Mouse (Mus musculus) CH12.LX (cell line): Measurements from ENCODE around the gene Rnf144b. TPM values are rescaled to one million over a fixed set of nuclear protein-coding genes. Genes with fewer than 3 reads are reported as not detected.

Experiments used
- DNase-seq: peaks from one replicate; pipeline ENCODE4 v3.0.0-alpha.2; 2013; ENCODE audit errors: extremely low read depth
- H3K27ac ChIP-seq: 2 replicates; pipeline ENCODE4 v1.5.1; 2012; ENCODE audit warnings: low read depth, mild to moderate bottlenecking, control low read depth, moderate library complexity; ENCODE audit not compliant: insufficient read depth
- H3K27me3 ChIP-seq: replicated peaks from 2 replicates; pipeline ENCODE3; 2012; ENCODE audit warnings: inconsistent platforms
- H3K36me3 ChIP-seq, 2 experiments: replicated peaks in 1 of 2; 2 replicates each; pipeline versions ENCODE3 to v1.6.1; 2012; ENCODE audit warnings: inconsistent platforms in 1 of 2, low read length in 1 of 2, mild to moderate bottlenecking in 1 of 2, mixed read lengths in 1 of 2, moderate library complexity in 1 of 2; ENCODE audit not compliant: control insufficient read depth in 1 of 2, insufficient read depth in 1 of 2
- H3K4me1 ChIP-seq, 2 experiments: 2 replicates each; pipeline ENCODE4 v1.6.1; 2012; ENCODE audit warnings: inconsistent platforms in 1 of 2, moderate library complexity in 1 of 2; ENCODE audit not compliant: insufficient read depth in 2 of 2, control insufficient read depth in 1 of 2
- H3K4me2 ChIP-seq: 2 replicates; pipeline ENCODE4 v1.6.1; 2012; ENCODE audit warnings: low read depth, mild to moderate bottlenecking, control low read depth; ENCODE audit not compliant: poor library complexity, insufficient read depth, severe bottlenecking
- H3K4me3 ChIP-seq, 3 experiments: fragments of 150-350 bp in 1 of 3; sonication (generic) in 1 of 3; replicated peaks in 1 of 3; 2 replicates each; pipeline versions ENCODE3 to v1.5.1; 2011 to 2012; ENCODE audit warnings: low read depth in 2 of 3, low read length in 2 of 3, mild to moderate bottlenecking in 2 of 3, moderate library complexity in 2 of 3, control low read depth in 1 of 3, improper control_type of control experiment in 1 of 3, inconsistent platforms in 1 of 3, mixed read lengths in 1 of 3; ENCODE audit not compliant: poor library complexity in 1 of 3
- H3K79me2 ChIP-seq: replicated peaks from 2 replicates; pipeline ENCODE4 v1.6.1; 2012; ENCODE audit warnings: mild to moderate bottlenecking, moderate library complexity; ENCODE audit not compliant: control insufficient read depth, poor library complexity, insufficient read depth, severe bottlenecking; ENCODE audit errors: extremely low read depth
- H3K9ac ChIP-seq: 2 replicates; pipeline ENCODE4 v1.6.1; 2012; ENCODE audit warnings: low read depth, mild to moderate bottlenecking, control low read depth, moderate library complexity; ENCODE audit not compliant: insufficient read depth
- H3K9me3 ChIP-seq: replicated peaks from 2 replicates; pipeline ENCODE3; 2012; ENCODE audit warnings: low read length, inconsistent platforms, mixed read lengths
- BHLHE40 ChIP-seq: IDR thresholded peaks from 2 replicates; pipeline ENCODE4 v1.6.1; 2011; ENCODE audit warnings: mild to moderate bottlenecking, low read depth, low read length, improper control_type of control experiment
- CHD1 ChIP-seq: IDR thresholded peaks from 2 replicates; pipeline ENCODE4 v1.6.1; 2012; ENCODE audit warnings: low read depth, low read length, improper control_type of control experiment, inconsistent platforms
- CHD2 ChIP-seq: IDR thresholded peaks from 2 replicates; pipeline ENCODE4 v1.6.1; 2011; ENCODE audit warnings: low read length, improper control_type of control experiment
- CTCF ChIP-seq, 2 experiments: IDR thresholded peaks in 1 of 2; conservative IDR thresholded peaks in 1 of 2; 2 replicates each; pipeline ENCODE4 v1.5.1; 2011 to 2012; ENCODE audit warnings: low read depth in 2 of 2, low read length in 2 of 2, improper control_type of control experiment in 1 of 2, inconsistent platforms in 1 of 2, mild to moderate bottlenecking in 1 of 2, moderate library complexity in 1 of 2
- E2F4 ChIP-seq: IDR thresholded peaks from 2 replicates; pipeline ENCODE4 v1.6.1; 2011; ENCODE audit warnings: low read depth, low read length, improper control_type of control experiment; ENCODE audit not compliant: insufficient replicate concordance
- ELF1 ChIP-seq: IDR thresholded peaks from 2 replicates; pipeline ENCODE4 v1.6.1; 2014; ENCODE audit warnings: low read depth, mild to moderate bottlenecking, inconsistent platforms, low read length, improper control_type of control experiment
- EP300 ChIP-seq: IDR thresholded peaks from 2 replicates; pipeline ENCODE4 v1.6.1; 2011; ENCODE audit warnings: low read length, improper control_type of control experiment
- GABPA ChIP-seq: IDR thresholded peaks from 2 replicates; pipeline ENCODE4 v1.6.1; 2012; ENCODE audit warnings: low read depth, low read length, improper control_type of control experiment, inconsistent platforms; ENCODE audit not compliant: insufficient replicate concordance
- HCFC1 ChIP-seq: IDR thresholded peaks from 2 replicates; pipeline ENCODE4 v1.6.1; 2012; ENCODE audit warnings: low read depth, mild to moderate bottlenecking, inconsistent platforms, low read length, improper control_type of control experiment
- IRF4 ChIP-seq: IDR thresholded peaks from 2 replicates; pipeline ENCODE4 v1.6.1; 2014; ENCODE audit warnings: low read depth, mild to moderate bottlenecking, inconsistent platforms, low read length, improper control_type of control experiment
- KAT2A ChIP-seq: IDR thresholded peaks from 2 replicates; pipeline ENCODE4 v1.6.1; 2012; ENCODE audit warnings: low read length, improper control_type of control experiment, inconsistent platforms; ENCODE audit not compliant: insufficient replicate concordance
- MAX ChIP-seq: IDR thresholded peaks from 2 replicates; pipeline ENCODE4 v1.6.1; 2011; ENCODE audit warnings: low read length, improper control_type of control experiment
- MAZ ChIP-seq: IDR thresholded peaks from 2 replicates; pipeline ENCODE4 v1.6.1; 2012; ENCODE audit warnings: low read depth, mild to moderate bottlenecking, inconsistent platforms, low read length, improper control_type of control experiment, moderate library complexity
- MEF2A ChIP-seq: IDR thresholded peaks from 2 replicates; pipeline ENCODE4 v1.6.1; 2014; ENCODE audit warnings: low read depth, mild to moderate bottlenecking, inconsistent platforms, low read length, improper control_type of control experiment, borderline replicate concordance
- MYC ChIP-seq: IDR thresholded peaks from 2 replicates; pipeline ENCODE4 v1.6.1; 2011; ENCODE audit warnings: low read depth, mild to moderate bottlenecking, improper control_type of control experiment, low read length
- NELFE ChIP-seq: IDR thresholded peaks from 2 replicates; pipeline ENCODE4 v1.6.1; 2011; ENCODE audit warnings: low read depth, low read length, improper control_type of control experiment
- NRF1 ChIP-seq: IDR thresholded peaks from 2 replicates; pipeline ENCODE4 v1.6.1; 2014; ENCODE audit warnings: low read depth, mild to moderate bottlenecking, inconsistent platforms, low read length, improper control_type of control experiment, moderate library complexity
- POLR2A ChIP-seq: IDR thresholded peaks from 2 replicates; pipeline ENCODE4 v1.6.1; 2011; ENCODE audit warnings: low read depth, mild to moderate bottlenecking, improper control_type of control experiment, low read length
- POLR2AphosphoS2 ChIP-seq: IDR thresholded peaks from 2 replicates; pipeline ENCODE4 v1.6.1; 2011; ENCODE audit warnings: low read depth, low read length, improper control_type of control experiment
- RCOR1 ChIP-seq: conservative IDR thresholded peaks from 2 replicates; pipeline ENCODE4 v1.6.1; 2012; ENCODE audit warnings: low read depth, mild to moderate bottlenecking, inconsistent platforms, low read length, improper control_type of control experiment
- SIN3A ChIP-seq: IDR thresholded peaks from 2 replicates; pipeline ENCODE4 v1.6.1; 2012; ENCODE audit warnings: low read length, improper control_type of control experiment, inconsistent platforms
- TBP ChIP-seq: conservative IDR thresholded peaks from 2 replicates; pipeline ENCODE4 v1.6.1; 2011; ENCODE audit warnings: low read depth, low read length, improper control_type of control experiment
- TCF12 ChIP-seq: IDR thresholded peaks from 2 replicates; pipeline ENCODE4 v1.6.1; 2014; ENCODE audit warnings: low read depth, mild to moderate bottlenecking, inconsistent platforms, low read length, improper control_type of control experiment
- UBTF ChIP-seq: IDR thresholded peaks from 2 replicates; pipeline ENCODE4 v1.6.1; 2012; ENCODE audit warnings: low read depth, mild to moderate bottlenecking, inconsistent platforms, low read length, improper control_type of control experiment, moderate library complexity
- USF2 ChIP-seq: conservative IDR thresholded peaks from 2 replicates; pipeline ENCODE4 v1.6.1; 2011; ENCODE audit warnings: low read depth, low read length, improper control_type of control experiment
- ZMIZ1 ChIP-seq: IDR thresholded peaks from 2 replicates; pipeline ENCODE4 v1.6.1; 2012; ENCODE audit warnings: low read depth, mild to moderate bottlenecking, inconsistent platforms, low read length, improper control_type of control experiment
- dilution Hi-C: fragments of 300-500 bp; cut with MboI; formaldehyde crosslinking; loops from 2 replicates; pipeline ENCODE4 v1.14.3; 2020; ENCODE audit warnings: low sequenced_read_pairs; ENCODE audit not compliant: extremely low pct_unique_long_range_greater_than_20kb, extremely low pct_ligation_motif_present
- in situ Hi-C: fragments of 300-500 bp; cut with MboI; formaldehyde crosslinking; loops from 3 replicates; pipeline ENCODE4 v1.14.3; 2019; ENCODE audit warnings: low sequenced_read_pairs, low pct_ligation_motif_present, low pct_unique_long_range_greater_than_20kb, mixed read lengths
- polyA plus RNA-seq: library from polyadenylated mRNA; unstranded; fragments of >175 nt; gene quantifications from 2 replicates; pipeline ENCODE4 v1.2.1, GENCODE M21; 2012; ENCODE audit warnings: low read depth; ENCODE audit not compliant: insufficient read length
- total RNA-seq, 2 experiments: library from RNA; depleted of rRNA; stranded (reverse); fragments of 300-350 nt in 1 of 2; fragments of >200 nt in 1 of 2; gene quantifications; 2 replicates each; pipeline ENCODE4 v1.2.3; 2012 to 2014

Gene Rnf144b
- total and polyA plus RNA-seq, 3 experiments, result not detected

GRCm38 (mm10) chr13:47105711-47106579 is 16.5 kb upstream of the Rnf144b start, which contains the start of gene Dek:
Gene Dek, minus strand, starts transcription at chr13:47106201.
- Histone ChIP-seq H3K9ac (peak within 1 kb of the TSS; percentile 82), H3K9me3 (no peaks in the 10 kb centered on the region), H3K79me2 (peaks cover 21% of the 10 kb centered on the region), H3K4me3 (peak within 1 kb of the TSS; percentile 71 to 95 (median 81)), H3K27me3 (peaks cover 3% of the 10 kb centered on the region), H3K4me1 (peaks cover 0 to 26% of the 10 kb centered on the region in 2 experiments; a peak in 3 of 4 replicates), H3K36me3 (peaks cover 5 to 19% of the 10 kb centered on the region in 2 experiments), H3K27ac (peak within 1 kb of the TSS; percentile 86), H3K4me2 (peak within 1 kb of the TSS; percentile 79)
- no peak for TF ChIP-seq CTCF (conservative IDR thresholded peaks at IDR 0.05 in 1 of 2, IDR thresholded peaks at IDR 0.05 in 1 of 2; ENCODE audit: low read depth in 2 of 2, low read length in 2 of 2)
- TF ChIP-seq MAZ, result no peak
- TF ChIP-seq NELFE, result peak; percentile 58
- TF ChIP-seq CHD1, result no peak
- no peak for TF ChIP-seq MYC
- no peak for TF ChIP-seq GABPA
- TF ChIP-seq SIN3A, result peak; percentile 47; the same call in 1 of the 2 replicates
- no peak for TF ChIP-seq TBP
- TF ChIP-seq POLR2AphosphoS2, result no peak
- TF ChIP-seq UBTF, result peak; percentile 84; the same call in 1 of the 2 replicates
- TF ChIP-seq ELF1, result peak; percentile 41; the same call in 1 of the 2 replicates
- TF ChIP-seq ZMIZ1, result no peak; the same call in 1 of the 2 replicates
- TF ChIP-seq MAX, result no peak
- peak; percentile 78; the same call in 1 of the 2 replicates for TF ChIP-seq E2F4
- TF ChIP-seq CHD2, result no peak
- no peak; the same call in none of the 2 replicates for TF ChIP-seq NRF1
- TF ChIP-seq MEF2A, result peak; percentile 12; the same call in 1 of the 2 replicates
- TF ChIP-seq KAT2A, result peak; percentile 59; the same call in 1 of the 2 replicates
- no peak for TF ChIP-seq IRF4
- peak; percentile 23; the same call in 1 of the 2 replicates for TF ChIP-seq HCFC1
- TF ChIP-seq POLR2A, result peak; percentile 74
- peak; percentile 67 for TF ChIP-seq BHLHE40
- TF ChIP-seq RCOR1, result no peak
- no peak for TF ChIP-seq EP300
- no peak for TF ChIP-seq USF2
- peak; percentile 42; the same call in 1 of the 2 replicates for TF ChIP-seq TCF12
- in situ Hi-C loops, result no loop called here
- peak; percentile 79 for DNase-seq
- dilution Hi-C loops, result no loop called here
